Mouse (Mus musculus) urinary bladder, postnatal 10 days (tissue): ENCODE data around the gene Wfdc2.
"Not testable (repeated sequence)": the region's sequence is repeated elsewhere in the genome, so short reads cannot be mapped to it uniquely, and the experiment has no call there.

Experiments
- DNase-seq: peaks from one replicate; pipeline ENCODE4 v3.0.0; 2022; ENCODE audit warnings: low spot score

The Wfdc2 gene

GRCm38 (mm10) chr2:164549338-164549737 is 12.9 kb upstream of the Wfdc2 start:
- no peak for DNase-seq

- DNase-seq: no peak
Measured at GRCm38 (mm10) chr2:164549963-164550894, 12.0 kb upstream of the Wfdc2 start.

GRCm38 (mm10) chr2:164550895-164551269 is 11.3 kb upstream of the Wfdc2 start:
- DNase-seq: no peak

GRCm38 (mm10) chr2:164551502-164551901 is 10.7 kb upstream of the Wfdc2 start:
- no peak for DNase-seq

- DNase-seq: no peak
Measured at GRCm38 (mm10) chr2:164558426-164558825, 3.8 kb upstream of the Wfdc2 start.

GRCm38 (mm10) chr2:164558991-164559645 is 3.1 kb upstream of the Wfdc2 start:
- no peak for DNase-seq

GRCm38 (mm10) chr2:164560106-164560505 is 2.1 kb upstream of the Wfdc2 start:
- no peak for DNase-seq

GRCm38 (mm10) chr2:164563339-164564038 is 1.3 kb downstream of the Wfdc2 start:
- no peak for DNase-seq

- DNase-seq: no peak
Measured at GRCm38 (mm10) chr2:164564346-164564745, 2.1 kb downstream of the Wfdc2 start.

- DNase-seq: no peak
Measured at GRCm38 (mm10) chr2:164566997-164567396, 4.8 kb downstream of the Wfdc2 start.

- no peak for DNase-seq
Measured at GRCm38 (mm10) chr2:164567460-164567859, 5.2 kb downstream of the Wfdc2 start.

GRCm38 (mm10) chr2:164573359-164573758 is 11.1 kb downstream of the Wfdc2 start, which contains the start of gene Spint3:
TSS of gene Spint3 (minus strand) at chr2:164573459.
- not testable (repeated sequence) for DNase-seq

- not testable (repeated sequence) for DNase-seq
Measured at GRCm38 (mm10) chr2:164585025-164585725, 23.0 kb downstream of the Wfdc2 start, which contains the start of gene Wfdc6a. TSS of gene Wfdc6a (minus strand) at chr2:164585447.

GRCm38 (mm10) chr2:164592014-164592413 is 29.8 kb downstream of the Wfdc2 start:
- DNase-seq: no peak

GRCm38 (mm10) chr2:164593494-164593893 is 31.3 kb downstream of the Wfdc2 start, which contains the start of gene Eppin:
TSS of gene Eppin (minus strand) at chr2:164593594.
- no peak for DNase-seq

GRCm38 (mm10) chr2:164600179-164600578 is 38.0 kb downstream of the Wfdc2 start:
- no peak for DNase-seq

- DNase-seq: no peak
Measured at GRCm38 (mm10) chr2:164603482-164603881, 41.3 kb downstream of the Wfdc2 start.

- no peak for DNase-seq
Measured at GRCm38 (mm10) chr2:164604411-164604810, 42.2 kb downstream of the Wfdc2 start.

GRCm38 (mm10) chr2:164608781-164609180 is 46.6 kb downstream of the Wfdc2 start:
- no peak for DNase-seq

GRCm38 (mm10) chr2:164613471-164613870 is 51.3 kb downstream of the Wfdc2 start, which contains the start of the genes Wfdc6b and Wfdc8:
TSS of gene Wfdc6b (plus strand) at chr2:164613522.
TSS of gene Wfdc8 (minus strand) at chr2:164613626.
- DNase-seq: not testable (repeated sequence)

GRCm38 (mm10) chr2:164615386-164615785 is 53.2 kb downstream of the Wfdc2 start:
- DNase-seq: no peak
